Mouse (Mus musculus): ENCODE measurements at regions not wholly inside any gene's neighbourhood (a gene's known extent, or its start where the extent isn't known, plus 50 kb on each side); places are given as distances from the start of the nearest gene placed in this dataset.

GRCm38 (mm10) chr13:102318891-102319404, 374.4 kb upstream of the Cd180 start:
- TF ChIP-seq CTCF (conservative IDR thresholded peaks at IDR 0.05; ENCODE audit: low read length) (no peak), POU5F1 (IDR thresholded peaks at IDR 0.05; ENCODE audit: borderline replicate concordance, low read length) (no peak)

Measured in E14TG2a.4 (cell line).